Mouse (Mus musculus) T-cell, adult 2 months (primary cell): ENCODE measurements around the gene Tvp23b.
A peak's percentile ranks its signal among the peaks of the same experiment; 100 is the strongest.

Experiments
- DNase-seq: peaks from one replicate; pipeline ENCODE4 v3.0.0; 2022; ENCODE audit warnings: low spot score

Gene Tvp23b

DNA sequence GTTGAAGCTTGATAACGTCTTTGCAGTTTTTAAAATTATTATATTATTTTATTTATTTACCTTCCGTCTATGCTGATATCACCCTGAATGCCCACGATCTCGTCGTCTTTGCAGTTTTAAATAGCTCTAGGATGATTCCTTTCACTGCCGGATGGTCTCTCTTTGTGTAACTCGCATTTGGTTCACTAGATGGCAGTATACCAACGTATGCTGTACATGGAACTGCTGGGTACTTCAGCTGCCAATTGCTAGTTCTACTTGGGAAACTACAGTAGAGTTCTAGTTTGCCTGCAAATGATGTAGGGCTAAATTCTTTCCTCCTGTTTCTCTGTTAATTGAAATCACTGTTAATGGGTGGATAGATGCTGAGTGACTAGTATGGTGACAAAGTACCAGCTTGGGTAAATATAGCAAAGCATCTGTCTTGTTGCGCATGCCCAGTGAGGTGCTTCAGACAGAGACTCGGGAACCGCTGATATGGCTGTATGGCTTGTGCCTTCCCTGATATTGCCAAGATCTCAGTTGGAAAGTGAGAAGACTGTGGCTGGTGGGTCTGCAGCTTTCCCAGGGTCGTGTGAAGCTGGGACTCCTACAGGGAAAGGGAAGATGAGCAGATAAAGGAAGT, 22.6 kb downstream of the Tvp23b start:
- DNase-seq: peak; percentile 48

GRCm38 (mm10) chr11:62903871-62904495, 24.7 kb downstream of the Tvp23b start:
- DNase-seq: no peak

- DNase-seq: peak; percentile 8
Measured at GRCm38 (mm10) chr11:62909720-62910306, 30.6 kb downstream of the Tvp23b start.

GRCm38 (mm10) chr11:62911362-62911761, 32.1 kb downstream of the Tvp23b start:
- no peak for DNase-seq

- no peak for DNase-seq
Measured at GRCm38 (mm10) chr11:62913141-62913540, 33.9 kb downstream of the Tvp23b start.

DNA sequence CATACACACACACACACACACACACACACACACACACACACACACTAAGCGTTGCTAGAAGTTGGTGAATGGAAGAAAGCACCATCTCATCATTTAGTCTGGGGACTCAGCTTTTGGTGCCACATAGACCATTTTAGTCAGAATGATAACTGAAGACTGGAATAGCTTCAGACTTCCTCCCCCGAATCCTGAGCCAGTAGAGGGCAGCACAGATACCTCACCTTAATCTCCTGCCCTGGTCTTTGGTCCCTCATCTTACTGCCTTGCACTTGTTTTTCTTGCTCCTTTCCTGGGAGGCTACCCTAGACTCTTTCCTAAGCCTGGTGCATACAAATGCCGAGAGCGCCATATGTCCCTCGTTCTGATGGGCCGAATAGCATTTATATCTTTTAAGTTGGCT, 35.3 kb downstream of the Tvp23b start:
- no peak for DNase-seq

GRCm38 (mm10) chr11:62915486-62915885, 36.2 kb downstream of the Tvp23b start:
- DNase-seq: no peak

DNA sequence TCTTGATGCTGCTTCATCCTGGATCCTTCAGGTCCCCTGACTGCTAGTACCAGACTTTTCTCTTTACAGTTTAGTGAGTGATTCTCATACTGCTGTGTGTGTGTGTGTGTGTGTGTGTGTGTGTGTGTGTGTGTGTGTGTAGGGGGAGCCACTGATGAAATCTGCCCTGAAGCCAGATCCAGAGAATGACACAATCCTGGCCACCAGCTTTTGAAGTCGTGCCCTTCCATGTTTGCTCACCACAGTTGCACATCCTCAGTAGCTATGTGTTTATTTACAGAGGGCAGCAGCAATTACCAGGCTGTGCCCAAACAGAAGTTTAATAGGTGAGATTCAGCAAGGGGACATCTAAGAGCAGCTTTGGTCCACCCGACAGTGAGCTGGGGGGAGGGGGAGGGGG, 37.5 kb downstream of the Tvp23b start:
- no peak for DNase-seq

DNA sequence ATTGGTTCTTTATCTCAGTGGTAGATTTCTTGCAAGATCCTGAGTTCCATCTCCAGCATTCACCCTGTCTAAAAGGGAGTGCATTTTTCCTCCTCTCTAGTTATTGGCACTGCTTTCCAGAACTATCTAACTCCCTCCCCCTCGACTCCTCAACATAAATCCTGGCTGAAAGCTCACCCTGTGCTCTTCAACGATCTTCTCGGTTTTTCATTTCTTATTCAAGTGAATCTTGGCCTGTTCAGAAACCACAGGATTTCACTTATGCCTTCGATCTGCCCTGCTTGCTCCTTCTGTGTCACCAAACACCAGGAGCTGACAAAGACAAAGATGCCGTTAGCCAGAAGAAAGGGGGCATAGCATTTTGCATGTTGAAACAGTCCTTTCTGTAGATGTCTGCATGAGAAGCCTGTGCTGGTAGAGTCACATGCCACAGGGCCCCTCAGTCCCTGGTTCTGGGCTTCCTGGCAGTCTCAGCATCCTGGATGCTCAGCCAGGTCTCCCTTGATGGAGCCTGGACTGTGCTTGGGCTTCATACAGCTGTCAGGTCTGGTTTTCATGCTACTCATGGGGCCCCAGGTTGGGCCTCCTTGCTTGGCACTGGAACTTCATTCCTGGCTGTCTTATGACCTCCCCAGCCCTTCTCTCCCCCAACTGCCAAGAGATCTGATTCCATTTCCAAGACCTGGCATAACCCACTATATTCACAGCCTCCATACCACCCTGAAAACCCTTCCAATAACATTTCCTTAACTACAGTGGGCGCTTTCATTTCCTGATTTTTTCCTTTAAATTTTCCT, 40.9 kb downstream of the Tvp23b start:
- DNase-seq: no peak

GRCm38 (mm10) chr11:62920743-62921050, 41.4 kb downstream of the Tvp23b start:
- DNase-seq: no peak

- peak; percentile 27 for DNase-seq
Measured at GRCm38 (mm10) chr11:62921052-62921977, 42.1 kb downstream of the Tvp23b start.

DNA sequence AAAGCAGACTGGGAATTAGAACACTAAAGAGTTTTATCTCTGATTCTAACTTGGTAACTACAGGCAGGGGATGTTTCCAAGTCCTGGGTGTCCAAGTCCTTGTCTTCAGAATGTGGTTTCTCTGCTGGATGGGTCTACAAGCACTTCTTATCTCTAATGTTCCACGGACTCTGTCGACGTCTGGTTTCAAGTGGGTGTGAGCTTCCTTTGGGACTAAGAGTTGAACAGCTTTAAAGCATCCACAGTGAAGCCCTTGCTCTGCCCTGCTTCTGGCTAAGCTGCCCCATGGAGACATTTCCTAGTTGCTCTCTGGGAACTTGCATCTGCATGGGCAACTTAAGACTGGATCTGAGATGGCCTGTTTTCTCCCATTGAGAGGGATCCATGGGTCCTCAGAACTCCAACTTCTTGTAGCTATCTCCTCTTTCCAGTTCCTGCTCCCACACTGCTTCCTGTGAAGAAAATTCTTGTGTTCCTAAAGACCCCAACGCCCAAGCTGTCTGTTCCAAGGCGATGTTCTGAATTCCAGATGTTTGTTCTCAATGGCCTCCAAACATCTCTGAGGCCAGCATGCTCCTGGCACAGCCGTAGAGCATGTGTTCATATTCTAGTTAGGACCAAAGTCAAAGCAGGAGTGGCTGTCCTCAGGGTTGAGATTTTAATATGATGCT, 45.0 kb downstream of the Tvp23b start:
- DNase-seq: no peak

DNA sequence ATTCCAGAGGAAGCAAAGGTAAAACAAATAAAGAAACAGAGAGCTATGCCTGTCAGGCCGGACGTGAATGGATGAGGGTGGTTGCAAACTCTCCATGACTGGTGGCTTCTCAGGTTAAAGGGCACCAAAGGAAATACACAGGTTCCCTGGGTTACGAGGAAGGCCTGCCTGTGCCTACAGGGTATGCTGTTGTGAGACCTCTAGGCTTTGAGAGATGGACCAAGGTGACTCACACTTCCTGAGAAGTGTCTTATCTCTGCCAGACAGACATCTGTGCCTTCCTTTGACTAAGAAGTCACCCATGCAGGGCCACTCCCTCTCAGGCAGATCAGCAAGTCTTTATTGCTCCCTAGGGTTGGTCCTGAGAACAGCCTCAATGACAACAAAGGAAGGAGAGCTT, 50.5 kb downstream of the Tvp23b start:
- DNase-seq: no peak

DNA sequence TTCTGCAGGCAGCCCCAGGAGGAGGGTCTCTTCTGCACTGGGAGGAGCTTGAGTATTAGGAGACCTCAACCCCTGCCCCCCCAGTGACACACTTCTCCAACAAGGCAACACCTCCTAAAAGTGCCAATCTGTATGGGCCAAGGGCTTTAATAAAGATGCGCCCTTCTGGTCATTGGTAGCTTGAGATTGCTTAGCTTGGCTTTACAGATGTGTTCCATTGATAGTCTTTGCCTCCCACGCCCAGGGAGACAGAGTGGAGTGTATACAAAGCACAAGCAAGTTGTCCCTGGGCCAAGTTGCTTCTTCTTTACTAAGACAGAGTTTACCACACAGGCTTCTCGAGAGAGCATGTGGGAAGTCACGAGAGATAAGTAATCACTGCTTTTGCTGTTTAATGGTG, 51.3 kb downstream of the Tvp23b start:
- DNase-seq: no peak

DNA sequence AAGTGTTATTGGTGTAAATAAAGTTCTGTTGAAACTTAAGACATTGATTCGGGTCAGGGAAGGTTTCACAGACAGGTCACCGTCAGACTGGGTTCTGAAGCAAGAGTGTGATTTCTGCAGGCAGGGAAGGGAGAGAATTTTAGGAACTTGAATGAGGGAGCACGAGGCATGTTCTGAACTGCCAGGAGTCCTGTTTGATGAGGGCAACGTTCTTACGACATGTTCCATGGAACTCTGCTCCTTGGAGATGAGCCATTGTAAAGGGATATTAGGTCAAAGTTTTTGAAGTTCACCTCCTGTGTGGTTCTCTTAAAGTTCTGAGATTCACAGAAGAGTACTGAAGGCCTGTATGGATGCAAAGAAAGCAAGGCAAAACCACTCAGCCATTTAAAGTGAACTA, 51.9 kb downstream of the Tvp23b start:
- DNase-seq: no peak

DNA sequence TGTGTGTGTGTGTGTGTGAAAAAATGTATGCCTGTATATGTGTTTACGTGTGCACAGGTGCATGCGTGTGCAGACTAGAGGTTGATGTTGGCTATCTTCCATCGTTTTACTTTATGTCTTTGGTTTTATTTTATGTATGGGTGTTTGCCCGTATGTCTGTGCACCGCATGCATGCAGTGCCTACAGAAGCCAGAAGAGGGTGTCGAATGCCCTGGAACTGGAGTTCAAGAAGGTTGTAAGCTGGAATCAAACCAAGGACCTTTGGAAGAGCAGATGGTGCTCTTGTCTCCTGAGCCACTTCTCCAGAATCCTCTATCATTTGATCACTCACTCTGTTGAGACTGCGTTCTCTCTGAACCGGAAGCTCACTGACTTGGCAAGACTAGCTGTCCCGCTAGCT, 53.8 kb downstream of the Tvp23b start:
- DNase-seq: no peak

DNA sequence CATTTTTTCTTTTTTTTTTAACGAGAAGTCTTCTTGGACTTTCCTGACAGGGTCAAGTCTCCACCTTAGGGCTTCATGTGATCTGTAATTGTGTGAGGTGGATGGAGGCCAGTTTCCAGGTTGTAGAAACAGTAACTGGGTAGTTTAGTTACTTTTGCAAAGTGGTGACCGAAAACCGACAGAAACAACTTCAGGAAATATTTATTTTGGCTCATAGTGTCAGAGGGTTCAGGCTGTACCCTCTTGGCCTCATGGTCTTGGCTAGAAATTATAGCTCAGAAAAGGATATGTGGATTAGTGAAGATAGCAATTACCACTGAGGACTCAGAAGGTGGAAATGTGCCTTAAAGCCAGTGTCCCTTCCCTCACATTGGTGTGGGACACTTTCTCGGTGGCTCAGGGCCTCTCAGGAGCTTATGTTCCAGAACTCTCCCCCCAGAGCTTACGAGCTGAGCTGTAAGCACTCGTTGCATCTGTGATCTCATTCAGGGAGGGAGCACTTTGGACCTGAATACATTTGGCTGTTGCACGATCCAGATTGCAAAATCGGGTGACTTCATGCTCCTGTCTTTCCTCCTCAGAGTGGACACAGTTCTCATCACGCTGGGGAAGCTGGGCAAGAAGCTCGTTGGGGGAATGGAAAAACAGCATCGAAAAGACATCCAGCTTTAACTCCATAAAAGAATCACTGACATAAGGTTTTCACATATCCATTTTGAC, 55.7 kb downstream of the Tvp23b start:
- DNase-seq: no peak

DNA sequence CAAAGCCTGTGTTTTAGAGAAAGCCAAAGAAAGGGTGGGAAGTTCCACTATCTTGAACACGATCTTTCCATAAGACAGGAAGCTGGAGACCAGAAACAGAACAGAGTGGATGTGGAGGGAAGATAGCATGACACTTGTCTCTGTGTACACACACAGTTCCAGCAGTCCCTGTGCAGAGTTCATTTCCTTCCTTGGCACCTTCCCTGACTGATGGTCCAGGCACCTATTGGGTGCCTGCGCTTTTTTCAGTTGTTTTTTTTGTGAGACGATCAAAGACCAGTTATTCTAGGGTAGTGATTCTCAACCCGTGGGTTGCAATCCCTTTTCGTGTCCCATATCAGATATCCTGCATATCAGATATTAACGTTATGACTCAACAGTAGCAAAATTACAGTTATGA, 58.7 kb downstream of the Tvp23b start:
- DNase-seq: no peak

DNA sequence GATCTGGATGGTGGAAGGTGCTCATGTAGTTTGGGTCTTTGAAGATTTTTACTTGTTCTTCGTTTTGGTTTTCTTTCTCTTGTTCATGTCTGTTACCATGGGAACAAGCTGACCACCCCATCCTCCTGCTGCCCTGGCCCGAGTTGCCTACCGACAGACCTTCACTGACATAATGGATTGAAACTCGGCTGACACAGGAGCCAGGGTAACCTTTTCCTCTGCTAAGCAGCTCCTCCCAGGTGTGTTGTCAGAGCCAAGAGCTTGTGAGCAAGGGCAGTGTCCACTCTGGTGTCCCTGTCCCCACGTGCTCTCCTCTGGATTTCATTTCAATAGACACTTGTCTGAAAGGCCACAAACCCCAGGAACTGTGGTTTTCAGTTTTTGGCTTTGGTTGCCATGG, 59.7 kb downstream of the Tvp23b start:
- no peak for DNase-seq

- no peak for DNase-seq
Measured at GRCm38 (mm10) chr11:62940176-62940575, 60.9 kb downstream of the Tvp23b start.

- no peak for DNase-seq
Measured at GRCm38 (mm10) chr11:62943538-62943937, 64.3 kb downstream of the Tvp23b start.
